Mouse (Mus musculus): ENCODE results near the gene Tgoln1. TPM values are rescaled to one million over a fixed set of nuclear protein-coding genes. Genes with fewer than 3 reads are reported as not detected.
A peak's percentile ranks its signal among the peaks of the same experiment; 100 is the strongest.

The Tgoln1 gene
- 10 to 100 TPM; 95.0 to 98.9 TPM for total RNA-seq (2021)
- long read RNA-seq, full-length matches to known transcripts = 136 of 158 reads
- long read RNA-seq, partial matches to known transcripts = 7 of 158 reads
- long read RNA-seq, other reads (novel, unspliced or antisense) = 15 of 158 reads

DNA sequence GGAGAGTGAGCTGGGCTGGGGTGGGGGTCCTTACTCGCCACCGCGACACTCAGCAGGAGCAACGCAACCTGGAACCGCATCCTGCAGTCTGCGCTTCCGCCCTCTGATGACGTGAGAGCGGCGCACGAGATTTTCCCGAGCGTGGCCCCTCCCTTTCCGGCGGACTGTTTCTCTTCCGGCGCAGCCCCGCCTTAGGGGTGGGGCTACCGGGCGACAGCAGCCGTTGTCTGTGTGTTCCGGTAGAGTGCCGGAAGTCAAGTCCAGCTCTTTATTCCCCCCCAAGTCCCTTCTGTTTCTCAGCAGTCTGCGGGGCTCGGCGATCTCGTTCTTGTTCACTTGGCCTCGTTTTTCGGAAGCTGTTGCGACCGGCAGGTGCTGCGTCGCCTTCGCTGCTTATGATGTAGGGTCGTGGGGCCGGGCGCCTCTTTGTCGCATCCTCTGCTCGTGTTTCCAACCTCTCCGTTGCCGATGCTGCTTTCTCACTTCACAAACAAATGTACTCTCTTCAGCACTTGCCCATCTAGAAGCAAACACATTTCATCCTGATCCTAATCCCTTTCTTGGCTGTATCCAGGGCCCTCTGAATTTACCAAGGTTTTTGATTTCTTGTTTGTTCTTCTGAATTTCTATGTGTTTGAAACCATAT, at the start of gene Tgoln1:
TSS of gene Tgoln1 (minus strand) at position 358 of the 646 bp plus-strand sequence.
- peak; percentile 89 to 96 for DNase-seq (ENCODE audit: low spot score in 2 of 2)

GRCm38 (mm10) chr6:72664290-72664689, 47.5 kb upstream of the Tgoln1 start:
- no peak for DNase-seq (ENCODE audit: low spot score in 2 of 2)

DNA sequence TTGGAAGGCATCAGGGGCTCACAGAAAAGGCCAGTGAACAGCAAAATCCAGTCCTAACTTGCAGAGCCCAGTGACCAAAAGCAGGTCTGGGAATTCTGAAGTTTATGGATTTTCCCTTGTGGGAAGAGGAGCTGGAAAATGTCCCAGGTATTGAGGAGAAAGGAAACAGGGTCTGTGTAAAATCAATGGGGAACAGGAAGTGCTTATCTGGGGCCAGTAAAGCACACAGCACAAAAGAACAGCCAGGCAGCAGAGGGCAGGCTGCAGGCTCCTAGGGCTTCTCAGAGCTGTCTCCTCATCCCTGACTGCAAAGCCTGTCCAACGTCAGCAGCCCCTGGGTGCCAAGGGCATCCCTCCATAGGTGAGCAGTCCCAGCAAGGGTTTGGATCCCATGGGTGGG, 46.2 kb upstream of the Tgoln1 start:
- no peak for DNase-seq (ENCODE audit: low spot score in 2 of 2)

- no peak for DNase-seq (ENCODE audit: low spot score in 2 of 2)
Observed at GRCm38 (mm10) chr6:72660391-72660720, 43.6 kb upstream of the Tgoln1 start.

- no peak for DNase-seq (ENCODE audit: low spot score in 2 of 2)
Observed at GRCm38 (mm10) chr6:72659717-72660390, 43.1 kb upstream of the Tgoln1 start.

- DNase-seq (ENCODE audit: low spot score in 2 of 2) = no peak
Observed at GRCm38 (mm10) chr6:72658006-72658405, 41.2 kb upstream of the Tgoln1 start.

- no peak for DNase-seq (ENCODE audit: low spot score in 2 of 2)
Observed at GRCm38 (mm10) chr6:72656053-72656442, 39.2 kb upstream of the Tgoln1 start.

DNA sequence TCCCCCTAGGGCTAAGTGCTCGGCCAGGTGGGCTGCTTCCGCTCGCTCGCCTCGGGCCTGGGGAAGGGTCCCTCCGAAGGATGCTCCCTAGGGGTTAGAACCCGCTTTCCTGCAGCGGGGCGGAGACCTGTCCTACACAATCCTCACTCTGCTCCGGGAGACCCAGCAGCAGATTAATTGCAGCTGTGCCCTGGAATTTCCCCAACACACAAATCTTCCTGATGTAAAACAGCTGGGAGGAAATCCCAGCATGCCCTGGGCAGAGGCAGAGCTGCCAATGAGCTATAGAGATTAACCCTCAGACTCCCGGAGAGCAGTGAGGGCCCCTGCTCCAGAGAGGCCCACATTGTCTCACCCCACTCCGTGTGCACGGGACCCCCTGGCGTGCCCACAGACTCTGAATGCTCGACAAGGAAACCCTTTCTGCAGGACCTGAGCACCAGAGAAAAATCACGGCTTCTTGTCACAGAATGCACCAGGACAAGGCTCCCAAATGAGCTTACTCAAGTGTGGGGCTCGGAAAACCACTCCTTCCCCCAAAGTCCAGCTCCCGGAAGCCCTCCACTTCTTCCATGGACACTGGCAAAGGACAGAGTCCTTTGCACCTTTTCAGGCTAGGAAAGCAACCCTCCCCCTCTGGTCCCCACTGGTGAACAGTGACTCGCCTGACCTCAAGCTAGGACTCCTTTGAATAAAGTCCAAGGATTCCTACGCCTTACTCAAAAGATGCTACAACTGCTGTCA, 38.7 kb upstream of the Tgoln1 start:
- no peak for DNase-seq (ENCODE audit: low spot score in 2 of 2)

DNA sequence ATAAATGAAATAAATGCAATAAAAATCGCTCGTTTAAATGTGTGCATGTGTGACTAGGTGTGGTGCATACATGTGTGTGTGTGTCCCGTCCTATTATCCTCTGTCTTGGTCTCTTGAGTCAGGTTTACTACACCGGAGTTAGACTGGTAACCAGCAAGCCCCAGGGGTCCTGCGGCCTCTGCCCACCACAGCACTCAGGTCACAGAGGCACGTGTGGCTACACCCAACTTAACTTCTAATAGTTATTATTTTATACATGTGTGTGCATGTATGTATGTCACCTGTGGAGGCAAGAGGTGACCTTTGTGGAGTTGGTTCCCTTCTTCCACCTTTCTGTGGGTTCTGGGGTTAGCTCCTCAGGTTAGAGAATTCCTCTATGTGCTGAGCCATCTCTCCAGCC, 37.6 kb upstream of the Tgoln1 start:
- no peak for DNase-seq (ENCODE audit: low spot score in 2 of 2)

GRCm38 (mm10) chr6:72653419-72653818, 36.6 kb upstream of the Tgoln1 start:
- no peak for DNase-seq (ENCODE audit: low spot score in 2 of 2)

DNA sequence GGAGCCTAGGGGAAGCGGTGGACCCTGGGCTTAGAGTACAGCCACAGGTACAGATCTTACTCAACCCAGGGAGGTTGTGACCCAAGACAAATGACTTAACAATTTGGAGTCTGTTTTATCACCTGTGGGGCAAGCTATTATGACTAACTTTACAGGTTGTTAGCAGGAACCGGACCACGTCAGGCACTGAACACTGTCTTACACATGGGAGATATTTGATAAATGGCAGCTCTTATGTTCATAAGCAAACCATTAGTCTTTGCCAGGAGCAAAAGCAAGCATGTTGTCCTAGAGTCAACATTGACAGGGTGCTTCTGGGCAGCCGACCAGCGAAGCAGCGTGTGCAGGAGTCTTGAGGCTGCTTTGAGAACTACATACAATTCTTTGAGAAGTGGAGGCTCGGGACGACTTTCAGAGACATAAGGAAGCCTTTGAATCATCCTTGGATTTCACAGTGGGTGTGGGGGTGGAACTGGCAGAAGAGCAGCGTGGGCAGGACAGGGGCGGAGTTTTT, 33.6 kb upstream of the Tgoln1 start:
- DNase-seq (ENCODE audit: low spot score in 2 of 2) = peak; percentile 70 to 74

- DNase-seq (ENCODE audit: low spot score in 2 of 2) = no peak
Observed at GRCm38 (mm10) chr6:72648002-72648595, 31.3 kb upstream of the Tgoln1 start.

DNA sequence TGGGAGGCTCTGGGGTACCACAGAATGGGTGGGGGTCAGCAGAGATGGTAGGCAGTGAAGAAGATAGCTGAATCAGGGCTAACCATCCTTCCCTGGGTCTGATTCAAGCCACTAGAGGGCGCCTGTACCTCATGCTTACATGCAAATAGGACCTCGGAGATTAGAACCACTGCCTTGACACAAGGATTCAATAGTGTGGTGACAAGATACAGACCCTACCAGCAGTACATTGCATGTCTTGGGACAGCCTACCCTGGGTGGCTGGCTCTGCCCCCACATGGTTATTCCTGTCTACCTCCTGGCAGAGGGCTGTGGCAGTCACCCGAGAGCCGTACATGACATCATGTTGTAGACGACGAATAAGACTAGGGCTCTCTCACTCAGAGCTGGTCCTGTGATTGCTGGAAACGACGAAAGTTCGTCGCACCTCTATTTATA, 30.6 kb upstream of the Tgoln1 start:
- peak; percentile 25 to 85 for DNase-seq (ENCODE audit: low spot score in 2 of 2)

DNA sequence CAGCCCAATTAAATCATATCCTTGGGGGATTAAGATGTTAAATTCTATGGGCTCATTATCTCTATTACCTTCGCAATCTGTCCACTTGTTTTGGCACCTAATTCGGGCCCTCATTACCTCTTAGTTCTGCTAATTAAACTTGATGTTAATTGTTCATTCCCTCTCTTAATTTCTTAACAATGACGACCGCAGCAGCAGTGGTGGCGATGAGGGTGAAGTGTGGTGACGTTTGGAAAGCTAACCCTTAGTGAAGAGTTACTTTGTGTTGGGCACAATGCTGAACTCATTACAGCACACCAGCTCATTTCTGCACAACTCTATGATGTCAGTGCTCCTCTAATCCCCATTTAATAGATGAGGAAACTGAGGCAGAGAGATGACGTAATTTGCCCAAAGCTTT, 28.6 kb upstream of the Tgoln1 start:
- DNase-seq (ENCODE audit: low spot score in 2 of 2) = no peak

DNA sequence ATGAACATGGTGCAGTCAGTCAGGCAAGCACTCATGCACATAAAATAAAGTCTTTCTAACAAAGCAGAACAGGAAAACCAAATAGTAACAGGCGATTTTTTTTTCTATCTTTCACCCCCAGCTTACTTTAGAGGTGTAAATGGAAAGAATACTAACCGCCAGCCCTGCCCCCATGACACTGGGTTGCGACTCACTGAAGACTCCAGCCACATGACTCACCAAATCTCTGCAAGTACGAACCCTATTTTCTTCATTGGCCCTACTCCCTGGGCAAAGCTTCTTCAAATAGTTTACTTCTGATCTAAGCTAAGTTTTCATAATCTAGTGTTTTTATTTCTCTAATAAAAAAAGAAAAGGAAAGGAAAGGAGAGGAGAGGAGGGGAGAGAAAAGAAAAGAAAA, 27.8 kb upstream of the Tgoln1 start:
- DNase-seq (ENCODE audit: low spot score in 2 of 2) = no peak

DNA sequence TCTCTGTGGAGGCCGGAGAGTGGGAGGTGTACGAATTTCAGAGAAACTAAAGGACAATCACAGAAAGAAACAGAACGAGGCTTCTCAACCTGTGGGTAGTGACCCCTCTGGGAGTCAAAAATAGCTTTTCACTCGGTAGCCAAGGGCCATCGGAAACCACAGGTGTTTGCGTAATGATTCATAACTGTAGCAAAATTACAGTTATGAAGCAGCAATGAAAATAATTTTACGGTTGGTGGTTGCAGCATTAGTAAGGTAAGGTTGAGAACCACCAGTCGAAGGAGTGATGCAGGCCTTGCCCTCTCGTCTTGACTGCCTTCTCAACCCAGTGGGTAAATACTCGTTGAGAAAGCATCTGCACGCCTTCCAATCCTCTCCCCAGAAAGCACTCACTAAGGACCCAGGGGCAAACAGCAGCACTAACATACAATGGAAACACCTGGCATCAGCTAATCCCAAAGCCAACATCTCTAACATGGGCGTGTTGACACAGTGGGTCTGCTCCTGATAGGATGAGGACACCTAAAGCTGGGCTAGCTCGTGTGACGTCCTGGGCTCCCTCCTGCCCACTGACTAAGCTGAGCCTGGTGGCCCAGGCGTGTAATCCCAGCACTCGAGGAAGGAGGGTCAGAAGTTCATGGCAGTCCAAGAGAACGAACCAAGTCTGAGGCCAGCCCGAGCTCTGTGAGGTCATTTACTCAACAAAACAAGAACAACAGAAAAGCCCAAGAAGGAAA, 24.6 kb upstream of the Tgoln1 start:
- DNase-seq (ENCODE audit: low spot score in 2 of 2) = no peak

- DNase-seq (ENCODE audit: low spot score in 2 of 2) = no peak
Observed at GRCm38 (mm10) chr6:72636940-72637339, 20.1 kb upstream of the Tgoln1 start.

- peak in 1 of 2 experiments; percentile 71 for DNase-seq (ENCODE audit: low spot score in 2 of 2)
Observed at GRCm38 (mm10) chr6:72635760-72636431, 19.1 kb upstream of the Tgoln1 start.

DNA sequence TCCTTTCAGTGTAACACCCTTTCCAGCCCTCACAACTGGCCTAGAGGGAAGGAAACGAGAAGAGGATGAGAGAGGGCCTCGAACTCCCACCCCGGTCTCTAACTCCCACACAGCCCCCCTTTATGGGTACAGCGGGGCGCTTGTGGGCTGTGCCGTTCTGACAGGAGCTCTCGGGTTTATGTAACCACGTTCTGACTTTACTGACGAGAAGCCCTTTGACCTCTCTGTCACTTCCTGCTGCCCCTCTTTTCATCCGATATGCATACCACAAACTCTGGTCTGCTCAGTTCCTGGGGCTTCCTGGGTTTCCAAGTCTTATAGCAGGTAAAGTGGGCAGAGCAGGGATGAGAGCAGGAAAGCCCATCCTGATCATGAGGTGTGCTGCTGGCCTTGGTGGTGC, 17.5 kb upstream of the Tgoln1 start:
- DNase-seq (ENCODE audit: low spot score in 2 of 2) = no peak

DNA sequence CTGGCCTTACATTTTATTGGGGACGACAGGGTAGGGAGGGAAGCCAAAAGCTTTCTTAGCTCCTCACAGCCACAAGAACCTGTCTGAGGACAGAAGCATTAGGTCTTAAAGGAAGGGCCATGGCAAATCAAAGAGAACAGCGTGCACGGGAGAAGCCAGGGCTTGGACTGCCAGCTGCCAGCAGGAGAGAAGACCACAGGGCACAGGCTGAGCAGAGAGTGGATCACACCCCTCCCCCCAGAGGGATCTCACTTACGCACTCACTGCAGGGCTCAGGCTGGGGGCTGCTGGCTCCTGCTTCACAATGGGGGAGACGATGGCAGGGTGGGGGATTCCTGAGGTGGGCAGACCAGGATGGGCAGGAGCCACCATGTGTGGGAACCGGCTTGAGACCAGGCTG, 14.9 kb upstream of the Tgoln1 start:
- DNase-seq (ENCODE audit: low spot score in 2 of 2) = no peak

All from layer of hippocampus, adult 18-20 months (tissue).